In the genomic region with DNA sequence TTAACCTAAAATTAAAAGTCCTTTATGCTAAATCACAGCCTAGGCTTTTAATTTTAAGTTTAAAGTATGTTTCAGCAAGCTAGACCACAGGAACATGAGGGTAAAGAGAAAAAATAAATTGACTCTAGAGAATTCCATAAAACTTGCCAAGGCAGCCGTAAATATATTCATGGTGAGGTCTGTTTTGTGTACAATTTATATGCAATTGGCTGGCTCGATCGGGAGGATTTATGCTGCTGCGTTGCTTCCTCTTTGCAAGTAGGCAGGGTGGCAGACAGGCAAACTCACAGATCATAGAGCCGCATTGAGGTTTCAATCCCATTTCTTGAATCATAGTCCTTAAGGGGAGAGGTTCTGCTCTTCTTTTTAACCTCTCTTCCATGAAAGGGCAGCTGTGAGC, we compare ENCODE assay signal across 26 mouse cellular contexts.
DNase-seq lines count a peak whose midpoint lies in the region; ATAC-seq and TF ChIP-seq lines count a peak whose summit lies in the region.
"Had no signal": no experiment of that assay in that cellular context is flagged by ENCODE, and none has a peak within 500 bp of the region (broad histone marks: within the 10 kb centered on the region; RNA-seq: fewer than 3 reads in every experiment).

No protein-coding gene starts in this region.

- WGBS in embryonic facial prominence, embryonic 14.5 days: 64% methylated on average over 5 of the region's 5 CpGs
- 91% methylated on average over 5 of the region's 5 CpGs for WGBS in embryonic facial prominence, embryonic 10.5 days
- WGBS in forebrain, embryonic 15.5 days: 54% methylated on average over 5 of the region's 5 CpGs
- WGBS in forebrain, embryonic 11.5 days: 91% methylated on average over 5 of the region's 5 CpGs

- no peak overlapping the region for H3K27ac ChIP-seq in embryonic facial prominence, embryonic 14.5 days (replicated peaks; ENCODE audit: low read depth, low read length)
- H3K27ac ChIP-seq in embryonic facial prominence, embryonic 10.5 days (replicated peaks): no peak overlapping the region
- no peak overlapping the region for H3K27ac ChIP-seq in forebrain, embryonic 15.5 days (replicated peaks)
- no peak overlapping the region for H3K27ac ChIP-seq in forebrain, embryonic 11.5 days (ENCODE audit: low read depth, low read length)
- H3K27ac ChIP-seq: embryonic facial prominence, embryonic 12.5 days; embryonic facial prominence, embryonic 15.5 days; forebrain, embryonic 10.5 days had no signal

- no peak for ATAC-seq in embryonic facial prominence, embryonic 14.5 days (ENCODE audit: low read depth)
- ATAC-seq in forebrain, embryonic 15.5 days (replicated peaks): 0 out of 2 replicates have a peak, but pooled peaks have one; percentile 36
- ATAC-seq in forebrain, embryonic 11.5 days (replicated peaks; ENCODE audit: low FRiP score): no peak
- ATAC-seq in frontal cortex, adult (ENCODE audit: low TSS enrichment): 0 out of 2 replicates have a peak, but pooled peaks have one; percentile 47
- ATAC-seq: activated CD4-positive, CD25-positive, alpha-beta regulatory T cell, adult 4 months; CD4-positive, CD25-positive, alpha-beta regulatory T cell, adult 4 months; Patski had no signal

- TF ChIP-seq CTCF in brain, embryonic 14.5 days (IDR thresholded peaks at IDR 0.05; ENCODE audit: borderline replicate concordance, extremely low read depth, insufficient read depth, insufficient read length): no peak

- no peak overlapping the region for H3K4me3 ChIP-seq in embryonic facial prominence, embryonic 14.5 days (ENCODE audit: low read depth, low read length)
- no peak overlapping the region for H3K4me3 ChIP-seq in embryonic facial prominence, embryonic 10.5 days
- no peak overlapping the region for H3K4me3 ChIP-seq in forebrain, embryonic 15.5 days
- H3K4me3 ChIP-seq in forebrain, embryonic 11.5 days (ENCODE audit: low read depth, low read length): no peak overlapping the region
- H3K4me3 ChIP-seq: embryonic facial prominence, embryonic 12.5 days; embryonic facial prominence, embryonic 15.5 days; erythroblast, embryonic 14.5 days; forebrain, embryonic 10.5 days had no signal

- TF ChIP-seq POLR2A in brain, embryonic 14.5 days (IDR thresholded peaks at IDR 0.05; ENCODE audit: borderline replicate concordance, extremely low read depth, insufficient read depth, insufficient read length, poor library complexity, severe bottlenecking): no peak

- no peaks in the 10 kb centered on the region for H3K9me3 ChIP-seq in embryonic facial prominence, embryonic 14.5 days (ENCODE audit: control insufficient read depth, low read length)
- no peaks in the 10 kb centered on the region for H3K9me3 ChIP-seq in embryonic facial prominence, embryonic 10.5 days
- no peaks in the 10 kb centered on the region for H3K9me3 ChIP-seq in forebrain, embryonic 15.5 days
- no peaks in the 10 kb centered on the region for H3K9me3 ChIP-seq in forebrain, embryonic 11.5 days (ENCODE audit: control insufficient read depth, low read length)
- H3K9me3 ChIP-seq: embryonic facial prominence, embryonic 12.5 days; embryonic facial prominence, embryonic 15.5 days; forebrain, embryonic 10.5 days; G1E had no signal

- H3K27me3 ChIP-seq in embryonic facial prominence, embryonic 14.5 days (replicated peaks; ENCODE audit: control insufficient read depth, insufficient read depth, low read length): no peaks in the 10 kb centered on the region
- no peaks in the 10 kb centered on the region for H3K27me3 ChIP-seq in embryonic facial prominence, embryonic 10.5 days (replicated peaks; ENCODE audit: low read depth, poor library complexity, severe bottlenecking)
- H3K27me3 ChIP-seq in forebrain, embryonic 15.5 days: no peaks in the 10 kb centered on the region
- no peaks in the 10 kb centered on the region for H3K27me3 ChIP-seq in forebrain, embryonic 11.5 days (ENCODE audit: control insufficient read depth, insufficient read depth, low read length)
- H3K27me3 ChIP-seq: CH12.LX; embryonic facial prominence, embryonic 12.5 days; embryonic facial prominence, embryonic 15.5 days; Patski had no signal

- DNase-seq in embryonic facial prominence, embryonic 14.5 days (ENCODE audit: low spot score): peak; percentile 38
- no peak for DNase-seq in embryonic facial prominence, embryonic 10.5 days (ENCODE audit: low spot score)
- DNase-seq in forebrain, embryonic 11.5 days (ENCODE audit: low spot score): no peak
- DNase-seq in frontal cortex, adult 2 months (ENCODE audit: extremely low spot score in 1 of 2, low spot score in 1 of 2): no peak
- DNase-seq in brain, embryonic 14.5 days (ENCODE audit: low read depth): peak; percentile 69
- DNase-seq: adrenal gland, adult 8-10 months; adrenal gland, postnatal 14 days; adrenal gland, postnatal 36 days; B cell, adult 2 months; cerebellum, adult 11 months; cerebellum, adult 18-20 months; cerebellum, adult 8-10 months; cerebellum, adult 9-11 months; cerebellum, postnatal 14 days; embryo, embryonic 11 days had no signal

- no peak overlapping the region for H3K9ac ChIP-seq in embryonic facial prominence, embryonic 14.5 days (ENCODE audit: low read depth, low read length)
- no peak overlapping the region for H3K9ac ChIP-seq in forebrain, embryonic 15.5 days (replicated peaks)
- H3K9ac ChIP-seq in forebrain, embryonic 11.5 days (ENCODE audit: low read length): no peak overlapping the region
- H3K9ac ChIP-seq: embryonic facial prominence, embryonic 12.5 days; embryonic facial prominence, embryonic 15.5 days had no signal

- no peaks in the 10 kb centered on the region for H3K36me3 ChIP-seq in embryonic facial prominence, embryonic 14.5 days (ENCODE audit: control insufficient read depth, insufficient read depth, low read length)
- H3K36me3 ChIP-seq in embryonic facial prominence, embryonic 10.5 days (replicated peaks): no peaks in the 10 kb centered on the region; the same call in 1 of the 2 replicates
- H3K36me3 ChIP-seq in forebrain, embryonic 15.5 days: no peaks in the 10 kb centered on the region
- no peaks in the 10 kb centered on the region for H3K36me3 ChIP-seq in forebrain, embryonic 11.5 days (ENCODE audit: control insufficient read depth, insufficient read depth, low read length)
- H3K36me3 ChIP-seq: embryonic facial prominence, embryonic 12.5 days; embryonic facial prominence, embryonic 15.5 days; forebrain, embryonic 10.5 days; G1E had no signal

- no peak overlapping the region for H3K4me2 ChIP-seq in embryonic facial prominence, embryonic 14.5 days (ENCODE audit: low read depth, low read length)
- no peak overlapping the region for H3K4me2 ChIP-seq in forebrain, embryonic 15.5 days (replicated peaks)
- H3K4me2 ChIP-seq in forebrain, embryonic 11.5 days (ENCODE audit: low read depth, low read length, severe bottlenecking): no peak overlapping the region
- H3K4me2 ChIP-seq: embryonic facial prominence, embryonic 12.5 days; embryonic facial prominence, embryonic 15.5 days had no signal

- 0 out of 2 replicates have a peak, but pooled peaks cover 3% of the 10 kb centered on the region for H3K4me1 ChIP-seq in embryonic facial prominence, embryonic 14.5 days (ENCODE audit: control insufficient read depth, insufficient read depth, low read length)
- H3K4me1 ChIP-seq in embryonic facial prominence, embryonic 10.5 days: peaks cover 8% of the 10 kb centered on the region; the same call in 1 of the 2 replicates
- peaks cover 17% of the 10 kb centered on the region for H3K4me1 ChIP-seq in forebrain, embryonic 15.5 days
- no peaks in the 10 kb centered on the region for H3K4me1 ChIP-seq in forebrain, embryonic 11.5 days (replicated peaks; ENCODE audit: control insufficient read depth, insufficient read depth, low read length)

Comparison
In these comparisons a context has a peak if more than half of its experiments do, and no peak if none do; other contexts are left out.
1. ATAC-seq: peak in forebrain, embryonic 15.5 days (single experiment) and frontal cortex, adult (single experiment); none in embryonic facial prominence, embryonic 14.5 days (single experiment) and forebrain, embryonic 11.5 days (single experiment).
2. DNase-seq: peak in embryonic facial prominence, embryonic 14.5 days (single experiment) and brain, embryonic 14.5 days (single experiment); none in embryonic facial prominence, embryonic 10.5 days (single experiment), forebrain, embryonic 11.5 days (single experiment) and frontal cortex, adult 2 months (0 of 2).